Mouse (Mus musculus) megakaryocyte progenitor cell, adult 5-6 weeks (primary cell): ENCODE measurements around the gene B4galt1. TPM values are rescaled to one million over a fixed set of nuclear protein-coding genes. Genes with fewer than 3 reads are reported as not detected.

Experiments used
- ATAC-seq: replicated peaks from 2 replicates; pipeline ENCODE4 v1.8.0; 2016; ENCODE audit warnings: mild to moderate bottlenecking, moderate TSS enrichment, inconsistent platforms; ENCODE audit not compliant: poor library complexity
- total RNA-seq, 2 experiments: library from RNA; stranded (forward) in 1 of 2; stranded (reverse) in 1 of 2; fragments of 157-497, 149-512 nt in 1 of 2; fragments of 200-1000 nt in 1 of 2; gene quantifications; 2 replicates each; pipeline versions ENCODE4 v1.2.3 to v1.2.4; 2015 to 2017

Gene B4galt1
- total RNA-seq, 2 experiments from 2014 or later, result 46.5 to 71.5 TPM

GRCm38 (mm10) chr4:40820903-40821302 is 32.9 kb downstream of the B4galt1 start:
- ATAC-seq, result no peak

- 0 out of 2 replicates have a peak, but pooled peaks have one; percentile 10 for ATAC-seq
These were observed 33.8 kb downstream of the B4galt1 start for GRCm38 (mm10) chr4:40820024-40820423.

- ATAC-seq, result no peak
These were observed 34.7 kb downstream of the B4galt1 start for GRCm38 (mm10) chr4:40819151-40819550.

- ATAC-seq, result peak; percentile 53
These were observed 35.4 kb downstream of the B4galt1 start for GRCm38 (mm10) chr4:40818421-40818820.

- ATAC-seq, result no peak
These were observed 35.9 kb downstream of the B4galt1 start for GRCm38 (mm10) chr4:40817936-40818335.

GRCm38 (mm10) chr4:40815775-40816372 is 37.9 kb downstream of the B4galt1 start:
- no peak for ATAC-seq

GRCm38 (mm10) chr4:40815120-40815519 is 38.7 kb downstream of the B4galt1 start:
- ATAC-seq, result peak; percentile 59; the same call in 1 of the 2 replicates

- ATAC-seq, result no peak
These were observed 39.4 kb downstream of the B4galt1 start for GRCm38 (mm10) chr4:40814359-40814758.

- ATAC-seq, result no peak
These were observed 40.9 kb downstream of the B4galt1 start for GRCm38 (mm10) chr4:40812891-40813290.

- ATAC-seq, result no peak
These were observed 43.3 kb downstream of the B4galt1 start for GRCm38 (mm10) chr4:40810481-40810880.

GRCm38 (mm10) chr4:40807382-40807781 is 46.4 kb downstream of the B4galt1 start:
- ATAC-seq, result no peak

- ATAC-seq, result no peak
These were observed 48.4 kb downstream of the B4galt1 start for GRCm38 (mm10) chr4:40805401-40805800.

- no peak for ATAC-seq
These were observed 51.0 kb downstream of the B4galt1 start for GRCm38 (mm10) chr4:40802787-40803186.

GRCm38 (mm10) chr4:40801908-40802307 is 51.9 kb downstream of the B4galt1 start:
- ATAC-seq, result no peak

- ATAC-seq, result no peak
These were observed 52.9 kb downstream of the B4galt1 start for GRCm38 (mm10) chr4:40800873-40801272.

- peak; percentile 86 for ATAC-seq
These were observed 54.8 kb downstream of the B4galt1 start for GRCm38 (mm10) chr4:40798833-40799555.

GRCm38 (mm10) chr4:40795761-40796160 is 58.0 kb downstream of the B4galt1 start:
- no peak for ATAC-seq

- ATAC-seq, result no peak
These were observed 59.5 kb downstream of the B4galt1 start for GRCm38 (mm10) chr4:40794320-40794719.

- no peak for ATAC-seq
These were observed 62.6 kb downstream of the B4galt1 start for GRCm38 (mm10) chr4:40791176-40791575.

- no peak for ATAC-seq
These were observed 67.2 kb downstream of the B4galt1 start for GRCm38 (mm10) chr4:40786578-40786977.

- ATAC-seq, result peak; percentile 59
These were observed 68.1 kb downstream of the B4galt1 start for GRCm38 (mm10) chr4:40785620-40786166.

GRCm38 (mm10) chr4:40784556-40785169 is 69.1 kb downstream of the B4galt1 start:
- ATAC-seq, result peak; percentile 15; the same call in 1 of the 2 replicates
